Mouse (Mus musculus): Measurements from ENCODE around the gene Naa80.
"Not testable (repeated sequence)": the region's sequence is repeated elsewhere in the genome, so short reads cannot be mapped to it uniquely, and the experiment has no call there.

Gene Naa80

DNA sequence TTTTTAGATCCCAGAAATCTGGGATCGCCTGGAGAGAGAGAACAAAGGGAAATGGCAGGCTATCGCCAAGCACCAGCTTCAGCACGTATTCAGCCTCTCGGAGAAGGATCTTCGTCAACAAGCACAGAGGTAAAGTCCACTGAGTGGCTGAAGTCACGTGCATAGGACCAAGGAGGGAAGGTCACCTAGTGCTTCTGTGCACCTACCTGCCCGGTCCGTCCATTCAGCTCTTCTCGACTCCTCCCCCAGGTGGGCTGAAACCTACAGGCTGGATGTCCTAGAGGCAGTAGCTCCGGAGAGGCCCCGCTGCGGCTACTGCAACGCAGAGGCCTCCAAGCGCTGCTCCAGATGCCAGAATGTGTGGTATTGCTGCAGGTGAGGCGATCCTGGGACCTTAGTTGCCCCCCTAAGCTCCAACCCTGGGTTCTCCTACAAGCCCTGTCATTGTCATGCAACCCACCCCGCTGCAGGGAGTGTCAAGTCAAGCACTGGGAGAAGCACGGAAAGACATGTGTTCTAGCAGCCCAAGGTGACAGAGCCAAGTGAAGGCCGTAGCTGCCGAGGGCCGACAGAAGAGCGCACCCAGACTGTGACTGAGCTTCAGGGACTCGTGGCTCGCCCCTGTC, 28.1 kb upstream of the Naa80 start:
- ATAC-seq (ENCODE audit: insufficient number of reproducible peaks, low FRiP score, low TSS enrichment), result no peak

DNA sequence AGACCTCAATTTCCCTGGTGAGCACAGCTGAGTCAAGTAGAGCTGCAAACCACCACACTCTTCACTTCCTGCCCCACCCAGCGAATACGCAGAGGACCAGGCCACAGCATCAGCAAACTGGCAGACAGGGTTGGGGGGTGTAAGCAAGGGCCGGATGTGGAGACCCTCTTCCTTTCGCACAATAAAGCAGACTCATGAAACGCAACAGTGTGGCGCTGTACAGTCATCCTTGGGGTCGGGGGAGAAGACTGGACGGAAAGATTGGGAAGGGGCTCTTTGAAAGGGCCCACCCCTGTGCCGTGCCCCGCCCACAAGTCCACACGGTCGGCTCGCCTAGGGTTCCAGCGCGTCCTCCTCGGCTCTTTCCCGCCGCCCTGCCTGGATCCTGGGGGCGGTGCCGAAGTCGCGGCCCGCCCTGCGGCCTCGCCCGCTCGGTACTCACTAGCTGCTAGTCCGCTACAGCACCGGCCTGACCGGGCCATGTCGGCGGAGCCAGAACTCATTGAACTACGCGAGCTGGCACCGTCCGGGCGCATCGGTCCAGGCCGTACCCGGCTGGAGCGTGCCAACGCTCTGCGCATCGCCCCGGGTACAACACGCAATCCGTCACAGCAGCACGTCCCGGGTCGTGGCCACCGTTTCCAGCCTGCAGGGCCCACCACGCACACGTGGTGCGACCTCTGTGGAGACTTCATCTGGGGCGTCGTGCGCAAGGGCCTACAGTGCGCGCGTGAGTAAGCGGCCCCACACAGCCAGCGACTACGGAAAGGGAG, 27.4 kb upstream of the Naa80 start, which contains the start of gene Rassf1:
TSS of gene Rassf1 (plus strand) at position 439 of the 773 bp plus-strand sequence.
- no peak for ATAC-seq (ENCODE audit: insufficient number of reproducible peaks, low FRiP score, low TSS enrichment)

DNA sequence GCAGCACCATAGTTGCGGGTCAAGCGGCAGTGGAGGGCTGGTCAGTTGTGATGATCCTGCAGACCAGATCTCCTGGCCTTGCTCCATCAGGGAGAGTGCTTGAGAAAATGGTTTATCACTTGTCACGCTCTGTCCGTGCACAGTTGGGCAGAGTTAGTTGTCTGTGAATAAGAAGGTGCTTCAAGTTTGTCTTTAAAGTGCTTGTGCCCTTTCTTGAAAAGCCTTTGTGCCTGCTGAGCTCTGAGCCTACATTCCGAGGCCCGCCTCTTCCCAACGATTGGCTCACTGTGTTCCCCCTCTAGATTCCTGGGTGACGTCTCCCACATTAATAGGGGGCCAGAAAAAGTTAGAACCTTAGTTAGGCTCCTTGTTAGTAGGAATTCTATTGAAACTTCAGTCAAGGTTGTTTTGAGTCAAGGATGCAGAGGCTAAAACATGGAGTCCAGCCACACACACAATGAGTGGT, 26.8 kb upstream of the Naa80 start:
- no peak for ATAC-seq (ENCODE audit: insufficient number of reproducible peaks, low FRiP score, low TSS enrichment)

DNA sequence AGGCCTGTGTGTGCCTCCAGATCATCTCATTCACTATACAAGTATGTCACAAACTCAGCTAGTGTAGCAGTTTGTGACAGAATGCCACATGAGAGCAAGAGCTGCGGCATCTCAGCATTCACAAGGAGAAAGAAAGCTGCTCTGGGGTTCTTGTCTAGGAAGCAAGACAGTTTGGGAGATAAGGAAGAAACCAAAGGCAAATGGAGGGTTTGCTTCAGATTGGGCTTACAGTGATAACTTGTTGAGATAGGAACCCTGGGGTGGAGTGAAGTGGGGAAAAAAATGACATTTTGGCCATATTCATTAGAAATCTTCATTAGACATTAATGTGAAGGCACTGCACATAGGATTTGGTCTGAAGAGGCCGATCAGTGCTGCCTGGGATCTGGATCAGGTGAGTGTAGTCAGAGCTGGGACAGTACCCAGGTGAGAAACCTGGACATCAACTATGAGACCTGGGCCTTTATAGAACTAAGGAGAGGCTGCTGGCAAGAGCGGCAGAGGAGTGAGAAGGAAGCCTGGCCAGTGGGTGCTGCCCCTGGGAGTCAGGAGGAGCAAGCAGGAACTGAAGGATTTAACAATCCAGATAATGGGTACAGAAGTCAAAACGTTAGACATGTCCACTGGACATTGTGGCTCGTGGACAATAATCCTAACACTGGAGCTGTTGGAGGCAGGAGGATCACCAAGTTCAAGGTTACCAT, 25.8 kb upstream of the Naa80 start:
- ATAC-seq (ENCODE audit: insufficient number of reproducible peaks, low FRiP score, low TSS enrichment), result no peak

DNA sequence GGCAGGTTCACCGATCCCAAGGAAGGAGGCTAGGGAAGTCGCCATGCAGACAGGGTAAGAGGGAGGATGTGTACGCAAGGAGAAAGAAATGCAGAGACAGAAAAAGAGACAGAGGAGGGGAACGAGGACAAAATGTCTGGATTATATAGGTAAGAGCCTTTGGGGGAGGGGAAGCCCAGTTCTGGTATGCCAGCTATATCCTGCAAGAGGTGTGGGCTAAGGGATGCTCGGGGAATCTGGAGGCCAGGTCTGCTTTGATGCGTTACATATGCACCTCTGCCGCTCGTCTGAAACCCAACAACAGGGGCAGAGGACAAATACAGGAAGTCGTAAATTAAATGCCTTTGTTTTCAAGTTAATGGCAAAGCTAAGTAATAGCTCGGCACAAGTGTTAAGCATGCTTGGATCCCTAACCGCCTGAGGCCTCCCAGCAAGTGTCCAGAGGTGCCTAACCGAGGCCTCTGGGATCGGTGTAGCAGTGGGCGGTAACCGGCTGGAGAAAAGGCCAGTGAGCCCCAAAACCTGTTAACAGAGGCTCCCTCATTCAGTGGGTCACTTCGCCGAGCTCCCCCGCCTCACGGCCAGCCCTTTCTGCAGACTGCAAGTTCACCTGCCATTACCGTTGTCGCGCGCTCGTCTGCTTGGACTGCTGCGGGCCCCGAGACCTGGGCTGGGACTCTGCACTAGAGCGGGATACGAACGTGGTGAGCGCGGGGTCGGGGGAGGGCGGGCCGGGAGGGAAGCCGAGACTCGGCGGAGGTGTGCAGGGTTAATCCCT, 25.0 kb upstream of the Naa80 start:
- ATAC-seq (ENCODE audit: insufficient number of reproducible peaks, low FRiP score, low TSS enrichment), result peak; percentile 9; the same call in 1 of the 2 replicates

DNA sequence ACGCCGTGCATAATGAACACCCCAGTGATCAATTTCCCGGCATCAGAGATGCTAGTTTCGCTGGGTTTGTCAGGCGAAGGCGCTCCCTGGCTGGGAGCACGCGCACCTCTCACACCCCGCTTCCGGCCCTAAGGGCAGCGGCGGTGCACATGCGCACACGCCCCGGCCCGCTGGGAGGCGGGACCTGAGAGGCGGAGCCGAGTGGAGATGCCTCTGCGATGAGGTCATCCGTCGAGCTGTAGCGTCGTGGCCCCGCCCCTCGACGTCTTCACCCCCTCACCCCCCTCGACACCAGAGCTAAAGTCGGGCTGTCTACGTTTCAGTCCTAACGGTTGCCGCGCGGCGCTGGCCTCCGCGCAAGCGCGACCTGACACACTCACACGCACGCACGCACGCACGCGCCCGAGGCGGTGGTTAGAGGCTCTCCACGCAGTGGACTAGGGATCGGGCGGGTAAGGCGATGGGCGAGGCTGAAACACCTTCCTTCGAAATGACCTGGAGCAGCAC, 24.3 kb upstream of the Naa80 start:
- ATAC-seq (ENCODE audit: insufficient number of reproducible peaks, low FRiP score, low TSS enrichment), result peak; percentile 78

DNA sequence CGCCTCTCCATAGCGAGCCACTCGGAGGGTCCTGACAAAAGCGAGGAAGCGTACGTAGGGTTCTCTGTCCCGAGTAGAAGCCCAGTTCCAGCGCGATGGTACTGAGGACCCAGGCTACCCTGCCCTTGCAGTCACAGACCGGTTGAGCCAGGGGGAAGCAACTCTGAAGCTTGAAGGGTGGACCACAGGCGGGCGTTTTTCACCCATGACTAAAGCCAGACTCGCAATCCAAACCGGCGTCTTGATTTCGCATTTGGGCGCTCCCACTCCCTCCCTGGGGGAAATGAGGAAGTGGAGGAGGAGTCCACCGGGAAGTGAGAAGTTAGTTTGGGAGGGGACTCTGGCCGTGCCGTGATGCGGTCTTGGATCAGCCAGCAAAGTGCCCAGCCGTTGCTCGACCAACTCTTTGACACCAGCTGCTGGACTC, 23.6 kb upstream of the Naa80 start:
- peak; percentile 5; the same call in 1 of the 2 replicates for ATAC-seq (ENCODE audit: insufficient number of reproducible peaks, low FRiP score, low TSS enrichment)

DNA sequence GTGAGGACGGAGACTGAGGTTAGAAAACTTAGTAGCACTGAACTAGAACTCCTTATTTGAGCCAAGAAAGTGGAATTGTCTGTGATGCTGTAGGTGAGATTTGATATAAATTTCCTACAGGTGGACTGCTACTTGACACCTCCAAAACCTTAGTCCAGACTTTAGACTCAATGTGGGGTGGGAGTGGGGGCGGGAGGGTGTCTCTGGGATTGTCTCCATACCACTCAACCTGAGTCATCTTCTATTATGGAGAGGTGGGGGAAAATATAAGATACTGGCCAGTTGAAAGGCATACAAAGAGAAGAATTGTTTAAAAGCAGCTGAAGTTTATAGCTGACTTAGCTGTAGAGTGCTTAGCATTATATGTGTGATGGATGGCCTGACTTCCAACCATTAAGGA, 23.0 kb upstream of the Naa80 start:
- no peak for ATAC-seq (ENCODE audit: insufficient number of reproducible peaks, low FRiP score, low TSS enrichment)

DNA sequence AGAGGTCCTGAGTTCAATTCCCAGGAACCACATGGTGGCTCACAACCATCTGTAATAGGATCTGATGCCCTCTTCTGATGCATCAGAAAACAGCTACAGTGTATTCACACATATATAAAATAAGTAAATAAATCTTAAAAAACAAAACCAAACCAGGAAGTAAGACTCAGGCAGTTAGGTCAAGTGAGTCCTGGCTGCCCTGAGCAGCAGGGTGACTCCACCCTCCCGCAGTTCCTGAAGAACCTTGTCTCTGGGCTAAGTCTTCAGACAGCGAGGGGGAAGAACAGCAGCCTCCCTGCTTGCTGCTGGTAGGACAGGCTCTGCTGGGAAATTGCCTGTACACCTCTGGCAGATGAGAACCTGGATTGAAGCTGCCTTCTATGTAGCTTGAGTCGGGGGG, 22.3 kb upstream of the Naa80 start:
- no peak for ATAC-seq (ENCODE audit: insufficient number of reproducible peaks, low FRiP score, low TSS enrichment)

DNA sequence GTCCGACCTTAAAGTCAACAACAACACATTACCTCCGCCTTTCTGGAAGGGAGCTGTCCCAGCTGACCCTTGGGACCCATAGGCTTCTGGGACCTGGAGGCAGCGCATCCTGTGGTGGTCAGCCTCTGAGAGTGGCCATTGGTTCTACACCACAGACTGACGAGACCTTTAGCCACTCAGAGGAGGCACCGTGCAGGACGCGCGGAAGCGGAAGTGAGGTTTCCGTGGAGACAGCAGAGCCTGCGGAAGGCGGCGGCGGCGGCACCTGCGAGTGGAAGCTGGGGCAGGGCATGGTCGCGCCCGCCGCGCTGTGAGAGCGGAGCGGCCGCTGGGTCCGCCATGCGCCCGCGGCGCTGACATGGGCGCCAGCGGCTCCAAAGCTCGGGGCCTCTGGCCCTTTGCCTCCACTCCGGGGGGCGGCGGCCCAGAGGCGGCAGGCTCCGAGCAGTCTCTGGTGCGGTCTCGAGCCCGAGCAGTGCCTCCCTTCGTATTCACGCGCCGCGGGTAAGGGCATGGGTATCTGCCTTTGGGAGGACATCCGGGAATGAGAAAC, 15.6 kb upstream of the Naa80 start, which contains the start of gene Tusc2:
TSS of gene Tusc2 (plus strand) at position 227 of the 553 bp plus-strand sequence.
- peak; percentile 96 for ATAC-seq (ENCODE audit: insufficient number of reproducible peaks, low FRiP score, low TSS enrichment)

DNA sequence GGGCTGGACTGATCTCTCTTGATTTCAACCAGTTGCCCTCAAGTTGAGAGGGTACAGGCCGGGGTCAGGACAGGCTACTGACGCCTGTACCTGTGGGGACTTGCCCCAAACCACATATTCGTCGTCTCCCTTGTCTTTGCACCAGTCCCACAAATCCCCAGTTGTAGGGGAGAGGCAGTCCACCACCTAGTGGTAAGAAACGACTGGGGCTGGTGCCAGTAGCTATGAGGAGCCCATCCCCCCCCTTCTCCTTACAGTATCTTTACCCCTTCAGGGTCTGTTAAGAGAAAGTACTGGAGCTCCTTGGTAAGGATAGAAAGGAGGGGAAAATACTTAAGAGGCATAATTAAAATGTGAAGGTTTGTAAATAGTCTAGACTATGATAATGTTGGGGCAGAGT, 13.1 kb upstream of the Naa80 start:
- not testable (repeated sequence) for ATAC-seq (ENCODE audit: insufficient number of reproducible peaks, low FRiP score, low TSS enrichment)

DNA sequence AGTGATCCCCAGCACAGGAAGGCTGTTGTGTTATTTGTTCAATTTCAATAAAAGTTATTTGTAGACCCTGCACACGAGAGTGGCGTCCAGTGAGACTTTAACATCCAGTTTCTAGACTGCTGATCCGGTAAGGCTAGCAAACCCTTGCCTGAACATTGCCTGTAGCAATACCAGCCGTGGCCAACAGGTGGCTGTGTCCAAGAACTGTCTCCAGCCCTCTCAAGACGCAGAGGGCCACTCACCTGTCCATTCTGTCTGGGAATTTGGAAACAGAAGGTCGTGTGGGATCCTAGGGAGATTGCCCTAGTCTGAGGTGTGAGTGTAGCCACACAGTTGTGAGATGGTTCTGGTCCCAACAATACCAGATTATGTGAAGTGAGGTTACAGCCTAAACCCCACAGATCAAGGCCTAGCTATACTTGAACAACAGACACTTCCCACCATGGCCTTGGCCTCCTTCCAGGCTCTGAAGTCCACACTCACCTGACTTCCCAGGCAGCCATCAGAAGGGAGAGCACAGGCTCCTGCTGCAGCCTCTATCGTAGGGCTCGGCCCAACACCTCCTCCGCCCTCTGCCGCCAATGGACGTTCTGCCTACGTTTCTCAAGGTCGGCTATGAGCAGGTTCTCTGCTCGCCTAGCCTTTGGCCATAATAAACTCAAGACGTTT, 12.5 kb upstream of the Naa80 start:
- no peak for ATAC-seq (ENCODE audit: insufficient number of reproducible peaks, low FRiP score, low TSS enrichment)

DNA sequence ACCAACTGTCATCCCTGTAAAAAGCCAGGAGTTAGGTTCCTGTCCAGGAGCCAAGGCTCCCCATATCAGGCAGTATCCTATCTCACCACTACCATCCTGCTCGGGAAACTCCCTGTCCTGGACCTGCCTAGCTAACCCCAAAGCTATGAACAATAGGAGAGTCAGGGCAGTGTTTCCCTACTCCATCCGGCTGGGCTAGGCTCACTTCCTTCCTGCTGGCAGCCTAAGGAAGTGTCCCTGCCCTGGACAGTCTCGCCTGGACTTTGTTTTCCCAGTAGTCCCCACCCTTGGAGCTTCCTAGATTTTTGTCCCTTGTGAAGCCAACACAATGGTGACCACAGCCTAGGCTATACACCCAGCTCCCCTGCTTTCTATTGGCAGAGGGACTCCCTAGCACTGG, 11.8 kb upstream of the Naa80 start:
- ATAC-seq (ENCODE audit: insufficient number of reproducible peaks, low FRiP score, low TSS enrichment), result no peak

DNA sequence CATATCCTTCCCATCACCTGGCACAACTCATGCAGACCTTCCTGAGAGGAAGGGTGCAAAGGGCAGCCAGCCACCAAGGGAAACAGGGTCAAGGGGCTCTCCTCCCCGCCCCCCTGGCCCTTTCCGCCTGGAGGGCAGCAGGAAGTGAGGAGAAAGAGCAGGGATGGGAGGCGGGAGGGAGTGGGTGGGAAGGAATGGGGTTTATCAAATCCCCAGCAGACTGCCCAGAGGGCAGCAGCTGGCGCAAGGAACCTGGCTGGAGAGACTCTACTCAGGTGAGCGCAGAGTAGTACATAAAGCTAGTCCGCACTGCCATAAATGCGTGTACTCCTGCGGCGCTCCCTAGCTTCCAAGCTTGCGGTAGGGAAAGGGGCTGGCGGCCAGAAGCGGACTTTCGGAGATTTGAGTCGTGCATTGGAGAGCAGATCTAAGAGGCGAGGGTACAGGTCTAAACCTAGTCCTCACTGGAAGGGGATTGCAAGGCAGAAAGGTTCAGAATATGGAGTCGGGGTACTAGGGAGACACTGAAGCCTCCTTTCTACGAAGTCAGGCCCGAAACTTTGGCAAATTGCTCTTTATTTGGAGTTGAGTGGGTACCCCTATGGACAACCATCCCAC, 10.9 kb upstream of the Naa80 start, which contains the start of gene Hyal2:
TSS of gene Hyal2 (plus strand) at position 244 of the 618 bp plus-strand sequence.
- no peak for ATAC-seq (ENCODE audit: insufficient number of reproducible peaks, low FRiP score, low TSS enrichment)

DNA sequence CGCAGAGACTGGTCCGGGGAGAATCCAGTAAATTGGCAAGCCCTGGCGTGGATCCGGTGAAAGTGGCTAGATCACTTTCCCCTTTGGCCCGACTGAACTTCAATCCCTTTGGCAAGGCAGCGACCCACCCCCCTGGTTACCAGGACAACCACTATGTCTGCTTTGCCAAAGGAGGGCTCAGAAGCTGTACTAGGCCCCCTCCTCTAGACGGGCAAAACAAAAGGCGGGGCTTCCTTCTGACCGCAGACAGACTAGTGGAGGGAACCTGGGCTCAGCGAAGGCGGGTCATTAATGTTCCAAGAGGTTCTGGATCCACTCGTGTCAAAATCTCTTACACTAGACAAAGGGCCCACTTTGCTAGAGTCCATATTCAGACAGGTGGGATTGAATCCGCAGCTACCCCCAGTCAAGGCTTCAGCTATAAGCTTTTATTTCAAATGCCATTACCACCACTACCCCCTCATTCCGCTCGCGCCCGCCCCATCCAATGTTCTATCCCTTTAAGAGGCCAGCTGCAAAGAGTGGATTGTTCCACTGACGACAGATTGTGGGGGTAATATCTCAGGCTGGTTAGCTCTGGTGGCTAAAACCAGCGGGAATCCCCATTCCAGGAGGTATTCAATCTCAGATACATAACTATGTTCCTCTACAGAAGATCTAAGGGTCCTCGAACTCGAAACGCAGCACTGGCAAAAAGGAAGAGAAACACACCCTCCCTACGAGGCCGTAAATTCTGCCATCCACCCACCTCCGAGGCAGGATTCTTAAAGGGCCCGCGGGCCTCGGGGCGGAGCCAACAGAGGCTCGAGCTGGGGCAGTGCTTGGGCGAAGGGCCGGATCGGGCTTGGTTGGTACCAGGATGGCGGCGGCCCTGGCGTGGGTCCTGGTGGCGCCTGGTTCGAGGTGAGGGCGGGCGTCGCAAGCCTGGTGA, 10.1 kb upstream of the Naa80 start:
- ATAC-seq (ENCODE audit: insufficient number of reproducible peaks, low FRiP score, low TSS enrichment), result peak; percentile 66; the same call in 1 of the 2 replicates

DNA sequence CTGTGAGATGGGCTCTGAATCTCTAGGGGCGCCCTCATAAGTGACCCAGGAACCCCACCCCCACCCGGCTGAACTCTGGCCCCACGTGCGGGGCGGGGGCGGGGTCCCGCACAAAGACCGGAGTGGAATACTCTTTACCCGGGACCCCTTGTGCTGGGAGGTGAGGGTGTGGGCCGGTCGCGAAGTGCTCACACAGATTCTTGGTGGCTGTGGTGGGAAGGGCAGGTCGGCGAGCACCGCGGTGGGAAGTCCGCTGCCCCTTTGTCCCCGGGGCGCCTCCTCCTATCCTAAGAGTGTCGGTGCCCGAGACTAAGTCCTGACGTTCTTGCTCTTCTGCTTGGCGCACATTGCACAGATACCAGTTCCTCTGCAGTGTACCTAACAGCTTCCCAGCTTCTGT, 9.4 kb upstream of the Naa80 start:
- ATAC-seq (ENCODE audit: insufficient number of reproducible peaks, low FRiP score, low TSS enrichment), result peak; percentile 8; the same call in 1 of the 2 replicates

DNA sequence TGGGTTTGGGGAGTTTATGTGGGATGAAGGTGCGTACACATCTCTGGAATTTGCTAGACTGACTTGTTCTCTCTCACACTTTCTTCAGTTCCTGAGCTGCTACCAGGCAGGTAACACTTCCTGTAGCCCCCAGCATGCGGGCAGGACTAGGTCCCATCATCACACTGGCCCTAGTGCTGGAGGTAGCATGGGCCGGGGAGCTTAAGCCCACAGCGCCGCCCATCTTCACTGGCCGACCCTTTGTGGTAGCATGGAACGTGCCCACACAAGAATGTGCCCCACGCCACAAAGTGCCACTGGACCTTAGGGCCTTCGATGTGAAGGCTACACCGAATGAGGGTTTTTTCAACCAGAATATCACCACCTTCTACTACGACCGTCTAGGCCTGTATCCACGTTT, 8.7 kb upstream of the Naa80 start:
- ATAC-seq (ENCODE audit: insufficient number of reproducible peaks, low FRiP score, low TSS enrichment), result no peak

DNA sequence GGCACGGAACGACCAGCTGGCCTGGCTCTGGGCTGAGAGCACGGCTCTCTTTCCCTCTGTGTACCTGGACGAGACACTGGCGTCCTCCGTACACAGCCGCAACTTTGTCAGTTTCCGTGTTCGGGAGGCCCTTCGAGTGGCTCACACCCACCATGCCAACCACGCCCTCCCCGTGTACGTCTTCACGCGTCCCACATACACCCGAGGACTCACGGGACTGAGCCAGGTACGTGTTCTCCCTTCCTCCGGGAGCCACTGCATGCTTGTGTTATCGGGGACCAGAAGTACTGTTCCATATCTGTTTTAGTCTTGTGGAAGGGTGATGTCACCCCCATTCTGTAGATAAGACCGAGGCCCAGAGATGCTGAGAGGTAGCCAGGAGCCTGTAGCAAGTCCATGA, 7.8 kb upstream of the Naa80 start:
- no peak for ATAC-seq (ENCODE audit: insufficient number of reproducible peaks, low FRiP score, low TSS enrichment)
